Mouse (Mus musculus) spleen, adult 2 months (tissue): ENCODE measurements at regions not wholly inside any gene's neighbourhood (a gene's known extent, or its start where the extent isn't known, plus 50 kb on each side); places are given as distances from the start of the nearest gene placed in this dataset.

Source experiments
- CTCF ChIP-seq: fragments of 200-500 bp; IDR thresholded peaks from 2 replicates; pipeline ENCODE4 v1.5.1; 2011; ENCODE audit warnings: mild to moderate bottlenecking, inconsistent platforms; ENCODE audit not compliant: insufficient read depth, insufficient read length, insufficient replicate concordance; ENCODE audit errors: extremely low read depth
- POLR2A ChIP-seq: fragments of 200-500 bp; IDR thresholded peaks from 2 replicates; pipeline ENCODE4 v1.6.1; 2011; ENCODE audit warnings: low read depth, low read length, inconsistent platforms

DNA sequence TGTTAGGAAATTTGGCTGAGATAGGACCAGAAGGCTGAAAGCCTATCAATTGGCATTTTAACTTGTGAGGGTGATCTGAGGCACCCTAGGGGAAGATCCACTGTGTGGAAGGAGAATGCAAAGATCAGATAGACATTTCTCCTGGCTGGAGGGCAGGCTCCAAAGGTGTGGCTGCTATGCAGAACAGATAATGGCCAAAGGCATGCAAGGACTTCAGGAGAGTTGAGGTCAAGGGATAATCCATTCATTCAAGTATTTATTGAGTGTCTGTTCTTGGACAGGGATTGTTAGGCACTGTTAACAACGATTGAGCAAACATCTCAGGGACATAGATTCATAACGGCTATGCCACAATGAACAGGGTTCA, 58.2 kb upstream of the Tle4 start:
- no peak for TF ChIP-seq CTCF
- no peak for TF ChIP-seq POLR2A
